Mouse (Mus musculus) kidney, postnatal 4 days (tissue): Measurements from ENCODE around the gene Gm13285.
A peak's percentile ranks its signal among the peaks of the same experiment; 100 is the strongest.
"Not testable (repeated sequence)": the region's sequence is repeated elsewhere in the genome, so short reads cannot be mapped to it uniquely, and the experiment has no call there.

Experiments used
- DNase-seq, 2 experiments: peaks; one replicate each; pipeline ENCODE4 v3.0.0; 2021; ENCODE audit warnings: mixed read lengths in 2 of 2

Gene Gm13285

GRCm38 (mm10) chr4:88797097-88797496, 2.4 kb upstream of the Gm13285 start, which contains the start of gene Gm13279:
TSS of gene Gm13279 (plus strand) at chr4:88797397.
- DNase-seq: not testable (repeated sequence)

DNA sequence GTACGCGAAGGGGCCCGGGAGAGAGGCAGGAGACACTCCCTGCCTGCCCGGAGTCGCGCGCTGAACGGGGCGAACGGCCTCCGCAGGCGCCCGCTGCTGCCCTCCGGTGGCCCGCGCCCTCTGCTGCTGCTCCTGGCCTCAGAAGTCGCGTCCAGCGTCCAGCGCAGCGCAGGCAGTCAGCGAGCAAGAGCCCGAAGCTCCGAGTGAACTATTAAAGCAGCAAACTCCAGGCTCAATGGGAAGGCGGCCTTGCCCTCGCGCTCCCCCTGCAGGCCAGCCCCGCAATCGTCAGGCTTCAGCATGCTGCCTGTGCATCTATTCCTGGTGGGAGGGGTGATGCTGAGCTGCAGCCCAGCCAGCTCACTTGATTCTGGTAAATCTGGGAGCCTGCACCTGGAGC, 3.5 kb downstream of the Gm13285 start, which contains the start of gene Gm13287:
Gm13287 (plus strand) TSS at position 301 of the 400 bp plus-strand sequence.
- not testable (repeated sequence) for DNase-seq

GRCm38 (mm10) chr4:88805231-88805630, 5.8 kb downstream of the Gm13285 start, which contains the start of gene Gm13288:
TSS of gene Gm13288 (plus strand) at chr4:88805531.
- DNase-seq: not testable (repeated sequence)

GRCm38 (mm10) chr4:88805761-88806160, 6.3 kb downstream of the Gm13285 start:
- peak; percentile 47 to 68 for DNase-seq

- no peak for DNase-seq
These were observed 16.5 kb downstream of the Gm13285 start, which contains the start of gene Ifna7 for GRCm38 (mm10) chr4:88815928-88816327. TSS of gene Ifna7 (plus strand) at chr4:88816228.

DNA sequence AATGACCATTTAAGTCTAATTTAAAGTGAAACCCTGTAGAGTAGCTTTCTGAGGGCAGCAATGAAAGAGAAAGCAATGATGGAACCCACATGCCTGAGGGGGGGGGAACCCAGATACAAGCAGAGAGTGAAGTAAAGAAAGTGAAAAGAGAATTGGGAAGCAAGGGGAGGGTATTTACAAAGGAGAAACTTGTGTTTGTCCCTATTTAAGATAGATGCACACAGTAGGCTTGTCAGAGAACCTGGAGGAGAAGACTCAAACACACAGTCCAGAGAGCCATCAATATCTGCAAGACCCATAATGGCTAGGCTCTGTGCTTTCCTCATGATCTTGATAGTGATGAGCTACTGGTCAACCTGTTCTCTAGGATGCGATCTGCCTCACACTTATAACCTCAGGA, 20.2 kb downstream of the Gm13285 start, which contains the start of gene Ifna11:
Ifna11 (plus strand) TSS at position 301 of the 400 bp plus-strand sequence.
- no peak for DNase-seq

DNA sequence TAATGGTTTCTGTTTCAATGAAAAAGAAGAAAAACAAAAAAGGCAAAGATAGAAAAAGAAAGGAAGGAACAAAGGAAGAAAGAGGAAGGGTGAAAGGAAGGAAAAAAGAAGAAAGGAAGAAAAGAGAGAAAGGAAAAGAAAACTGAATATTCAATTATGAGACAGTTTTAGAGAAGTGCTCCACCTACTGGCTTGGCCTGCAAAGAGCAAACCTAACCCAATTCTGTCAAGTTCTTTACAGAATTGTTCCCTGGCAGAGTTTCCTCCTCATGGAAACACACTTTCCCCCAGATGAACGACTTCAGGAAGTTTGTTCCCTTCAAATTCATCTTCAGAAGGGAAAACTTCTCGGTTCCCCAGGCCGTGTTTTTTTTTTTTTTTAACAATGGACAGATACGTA, 23.5 kb downstream of the Gm13285 start:
- DNase-seq: peak; percentile 17 to 27

GRCm38 (mm10) chr4:88827116-88827515, 27.7 kb downstream of the Gm13285 start, which contains the start of gene Ifna6:
TSS of gene Ifna6 (plus strand) at chr4:88827416.
- not testable (repeated sequence) for DNase-seq

DNA sequence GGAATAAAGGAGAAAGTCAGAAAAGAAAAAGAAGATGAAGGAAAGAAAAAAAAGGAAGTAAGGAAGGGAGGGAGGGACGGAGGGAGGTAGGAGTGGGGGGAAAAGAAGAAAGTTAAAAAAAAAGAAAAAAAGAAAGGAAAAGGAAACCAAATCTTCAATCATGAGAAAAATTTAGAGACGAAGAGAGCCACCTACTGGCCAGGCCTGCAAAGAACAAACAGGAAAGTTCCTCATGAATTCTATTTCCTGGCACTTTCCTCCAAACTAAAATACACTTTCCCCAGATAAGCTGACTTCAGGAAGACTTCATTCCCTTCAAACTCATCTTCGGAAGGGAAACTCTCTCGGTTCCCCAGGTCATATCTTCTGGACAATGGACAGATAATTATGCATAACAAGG, 31.1 kb downstream of the Gm13285 start:
- DNase-seq: peak; percentile 39 to 54

DNA sequence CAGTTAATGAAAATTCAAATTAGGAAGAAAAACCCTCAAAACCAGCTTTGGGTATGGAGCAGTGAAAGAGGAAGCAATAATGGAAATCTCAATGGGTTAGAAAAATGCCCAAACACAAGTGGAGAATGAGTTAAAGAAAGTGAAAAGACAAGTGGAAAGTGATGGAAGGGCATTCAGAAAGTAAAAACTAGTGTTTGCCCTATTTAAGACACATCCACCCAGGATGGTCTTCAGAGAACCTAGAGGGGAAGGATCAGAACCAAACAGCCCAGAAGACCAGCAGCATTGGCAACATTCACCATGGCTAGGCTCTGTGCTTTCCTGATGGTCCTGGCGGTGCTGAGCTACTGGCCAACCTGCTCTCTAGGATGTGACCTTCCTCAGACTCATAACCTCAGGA, 35.8 kb downstream of the Gm13285 start, which contains the start of gene Ifna5:
Ifna5 (plus strand) TSS at position 301 of the 400 bp plus-strand sequence.
- not testable (repeated sequence) for DNase-seq

- peak; percentile 27 to 29 for DNase-seq
These were observed 39.4 kb downstream of the Gm13285 start for GRCm38 (mm10) chr4:88838828-88839227.

DNA sequence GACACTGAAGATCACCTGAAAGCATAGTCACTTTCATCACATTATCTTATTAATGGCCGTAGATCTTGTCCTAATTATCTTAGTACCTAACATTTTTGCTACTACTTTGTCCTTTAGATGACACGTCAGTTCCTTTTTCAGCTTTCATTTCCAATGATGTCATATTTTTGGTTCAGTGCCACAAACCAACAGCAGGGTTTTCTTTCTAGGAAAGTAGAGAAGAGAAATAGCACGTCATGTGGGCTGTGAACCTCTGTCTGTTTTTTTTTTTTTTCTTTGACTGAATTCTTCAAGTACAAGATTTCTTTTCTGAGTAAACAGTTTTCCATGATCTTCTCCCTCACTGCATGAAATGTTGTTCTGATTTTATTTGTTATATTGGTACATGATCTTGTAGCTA, 40.6 kb downstream of the Gm13285 start:
- DNase-seq: no peak

- no peak for DNase-seq
These were observed 42.0 kb downstream of the Gm13285 start, which contains the start of gene Ifna4 for GRCm38 (mm10) chr4:88841438-88841911. TSS of gene Ifna4 (plus strand) at chr4:88841861.

- no peak for DNase-seq
These were observed 45.9 kb downstream of the Gm13285 start for GRCm38 (mm10) chr4:88845334-88845733.

GRCm38 (mm10) chr4:88849698-88850097, 50.2 kb downstream of the Gm13285 start, which contains the start of gene Ifna1:
TSS of gene Ifna1 (plus strand) at chr4:88850087.
- DNase-seq: no peak
